Mouse (Mus musculus): Measurements from ENCODE around the gene Sdf4. TPM values are rescaled to one million over a fixed set of nuclear protein-coding genes. Genes with fewer than 3 reads are reported as not detected.

Sdf4 gene
- polyA plus RNA-seq, 1 experiment from 2014 or later, result 138 TPM

GRCm38 (mm10) chr4:156055173-156055572, 62.5 kb downstream of the Sdf4 start:
- H3K36me3 ChIP-seq, result no peaks in the 10 kb centered on the region
- 82% methylated on average over 5 of the region's 5 CpGs for WGBS
- no peak overlapping the region for H3K4me2 ChIP-seq
- H3K9me3 ChIP-seq (replicated peaks), result no peaks in the 10 kb centered on the region
- no peak overlapping the region for H3K4me3 ChIP-seq
- H3K4me1 ChIP-seq (replicated peaks), result peaks cover 21% of the 10 kb centered on the region
- no peak overlapping the region for H3K27ac ChIP-seq (ENCODE audit: poor library complexity, severe bottlenecking)
- no peak overlapping the region for H3K9ac ChIP-seq
- peaks cover 22% of the 10 kb centered on the region; the same call in 1 of the 2 replicates for H3K27me3 ChIP-seq (replicated peaks)
- no peak for ATAC-seq (ENCODE audit: insufficient number of reproducible peaks, low FRiP score)

- ATAC-seq (ENCODE audit: insufficient number of reproducible peaks, low FRiP score), result no peak
- Histone ChIP-seq H3K27me3 (replicated peaks) (peaks cover 22% of the 10 kb centered on the region; the same call in 1 of the 2 replicates), H3K4me3 (no peak overlapping the region), H3K9ac (no peak overlapping the region), H3K4me1 (replicated peaks) (peaks cover 14% of the 10 kb centered on the region), H3K36me3 (no peaks in the 10 kb centered on the region), H3K9me3 (replicated peaks) (no peaks in the 10 kb centered on the region), H3K4me2 (no peak overlapping the region), H3K27ac (ENCODE audit: poor library complexity, severe bottlenecking) (no peak overlapping the region)
- 59% methylated on average over 10 of the region's 10 CpGs for WGBS
Measured at GRCm38 (mm10) chr4:156057702-156058101, 65.0 kb downstream of the Sdf4 start.

DNA sequence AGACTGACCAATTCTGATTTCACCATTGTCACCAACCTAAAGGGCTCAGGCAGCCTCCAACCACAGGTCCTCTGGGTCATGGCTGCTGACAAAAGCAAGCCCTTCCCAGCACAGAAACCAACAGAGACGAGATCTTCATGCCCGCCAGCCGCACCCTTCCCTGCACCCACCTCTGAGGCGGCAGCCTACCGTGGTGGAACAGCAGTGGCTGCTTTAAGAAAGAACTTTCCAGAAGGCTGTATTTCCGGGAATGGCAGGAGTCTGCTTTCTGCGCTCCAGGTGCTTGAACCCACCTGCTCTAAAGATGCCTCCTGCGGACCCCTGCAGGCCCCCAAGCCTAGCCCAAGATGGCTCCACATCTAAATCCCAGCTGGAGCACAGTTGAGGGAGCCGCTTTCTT, 66.2 kb downstream of the Sdf4 start:
- no peak overlapping the region for H3K4me2 ChIP-seq

DNA sequence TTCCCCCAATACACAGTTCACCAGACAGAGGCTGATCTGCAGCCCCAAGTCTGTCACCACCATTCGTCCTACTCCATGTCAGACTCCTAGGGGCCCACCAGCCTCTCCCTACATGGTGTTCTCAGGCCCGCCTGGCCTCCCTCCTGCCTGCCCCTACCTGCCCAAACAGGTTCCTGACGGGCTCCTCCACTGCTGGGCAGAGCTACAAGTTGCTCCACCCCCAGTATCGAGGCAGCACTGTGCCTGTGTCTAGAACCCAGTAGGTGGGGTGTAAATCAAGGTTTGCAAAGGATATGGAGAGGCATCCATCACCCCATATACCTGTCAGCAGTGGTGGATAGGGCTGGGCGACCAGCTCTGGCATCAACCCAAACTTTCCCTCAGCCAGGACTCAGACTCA, 66.6 kb downstream of the Sdf4 start, which contains the start of gene Ttll10:
Ttll10 (minus strand) TSS at position 154 of the 400 bp plus-strand sequence.
- H3K27me3 ChIP-seq (replicated peaks), result peaks cover 22% of the 10 kb centered on the region; the same call in 1 of the 2 replicates
- H3K4me1 ChIP-seq (replicated peaks), result peaks cover 4% of the 10 kb centered on the region; the same call in 1 of the 2 replicates
- 42% methylated on average over 5 of the region's 5 CpGs for WGBS
- no peak within 1 kb of the TSS for H3K9ac ChIP-seq
- H3K27ac ChIP-seq (ENCODE audit: poor library complexity, severe bottlenecking), result no peak within 1 kb of the TSS
- H3K4me2 ChIP-seq, result no peak within 1 kb of the TSS
- H3K36me3 ChIP-seq, result no peaks in the 10 kb centered on the region
- H3K4me3 ChIP-seq, result no peak within 1 kb of the TSS
- H3K9me3 ChIP-seq (replicated peaks), result no peaks in the 10 kb centered on the region
- peak; percentile 24; the same call in 1 of the 2 replicates for ATAC-seq (ENCODE audit: insufficient number of reproducible peaks, low FRiP score)

More for the DNA sequence above, 66.2 kb downstream of the Sdf4 start:
- no peaks in the 10 kb centered on the region for H3K36me3 ChIP-seq
- H3K27ac ChIP-seq (ENCODE audit: poor library complexity, severe bottlenecking), result no peak overlapping the region
- peaks cover 3% of the 10 kb centered on the region for H3K4me1 ChIP-seq (replicated peaks)
- no peak overlapping the region for H3K4me3 ChIP-seq
- H3K9me3 ChIP-seq (replicated peaks), result no peaks in the 10 kb centered on the region
- no peak for ATAC-seq (ENCODE audit: insufficient number of reproducible peaks, low FRiP score)
- H3K9ac ChIP-seq, result no peak overlapping the region
- peaks cover 22% of the 10 kb centered on the region; the same call in 1 of the 2 replicates for H3K27me3 ChIP-seq (replicated peaks)
- WGBS, result 69% methylated on average over 9 of the region's 9 CpGs

DNA sequence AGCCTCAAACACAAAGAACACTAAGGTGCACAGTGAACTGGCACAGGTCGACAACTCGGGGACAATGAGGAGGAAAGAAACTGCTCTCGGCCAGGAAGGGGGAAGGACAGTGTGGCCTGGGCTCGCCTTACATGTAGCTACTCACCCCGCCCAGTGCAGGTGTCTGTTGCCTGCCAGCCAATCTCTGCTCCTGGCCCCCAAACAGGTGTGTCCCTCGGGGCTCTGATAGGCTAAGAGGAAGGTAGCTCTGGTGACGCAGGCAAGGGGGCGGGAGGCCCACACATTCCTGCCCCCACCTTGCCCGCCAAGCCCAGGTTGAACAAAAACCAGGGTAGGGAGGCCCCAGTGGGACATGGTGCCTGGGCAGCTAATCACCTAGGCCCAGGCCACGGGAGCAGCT, 67.0 kb downstream of the Sdf4 start:
- no peak overlapping the region for H3K4me2 ChIP-seq
- H3K36me3 ChIP-seq, result no peaks in the 10 kb centered on the region
- no peak overlapping the region for H3K9ac ChIP-seq
- whole genome bisulfite sequencing, result 27% methylated on average over 10 of the region's 10 CpGs
- H3K27ac ChIP-seq (ENCODE audit: poor library complexity, severe bottlenecking), result no peak overlapping the region
- H3K4me1 ChIP-seq (replicated peaks), result peaks cover 7% of the 10 kb centered on the region; the same call in 1 of the 2 replicates
- no peak overlapping the region for H3K4me3 ChIP-seq
- ATAC-seq (ENCODE audit: insufficient number of reproducible peaks, low FRiP score), result no peak
- H3K27me3 ChIP-seq (replicated peaks), result peaks cover 22% of the 10 kb centered on the region; the same call in 1 of the 2 replicates
- no peaks in the 10 kb centered on the region for H3K9me3 ChIP-seq (replicated peaks)

MicroRNA genes within 50 kb of the gene (microRNA counts, 519-probe panel; counts per million panel counts)
- microRNA mmu-miR-200a, result not detected
- 4,364 counts per million, percentile 42 among the panel's probes with 10 or more counts for microRNA mmu-miR-200b
- 2,457 counts per million, percentile 9 among the panel's probes with 10 or more counts for microRNA mmu-miR-429

Small RNA genes within 50 kb of the gene (microRNA-seq; reads per million reads assigned to microRNA genes)
- gene Mir200a (60.1 reads per million, percentile 45 among the genes with 10 or more reads in this experiment), gene Mir200b (186 reads per million, percentile 60 among the genes with 10 or more reads in this experiment), gene Mir429 (505 reads per million, percentile 73 among the genes with 10 or more reads in this experiment)

Other genes with a start within 250 kb of the Sdf4 start
- gene Atad3a, start 231.8 kb upstream of the Sdf4 start, polyA plus RNA-seq (2016; fragmentation: Nextera tagmentation; extraction: Ambion mirVana), result 102 and 104 TPM in 2 replicates
- gene Vwa1, start 218.2 kb upstream of the Sdf4 start, polyA plus RNA-seq (2016; fragmentation: Nextera tagmentation; extraction: Ambion mirVana), result 1.7 TPM in 2 replicates
- 7.0 and 7.2 TPM in 2 replicates for gene Tmem88b, start 207.0 kb upstream of the Sdf4 start, polyA plus RNA-seq (2016; fragmentation: Nextera tagmentation; extraction: Ambion mirVana)
- not detected in 2 replicates for gene Ankrd65, start 202.4 kb upstream of the Sdf4 start, polyA plus RNA-seq (2016; fragmentation: Nextera tagmentation; extraction: Ambion mirVana)
- 137 and 151 TPM in 2 replicates for gene Mrpl20, start 190.0 kb upstream of the Sdf4 start, polyA plus RNA-seq (2016; fragmentation: Nextera tagmentation; extraction: Ambion mirVana)
- gene Ccnl2, start 180.4 kb upstream of the Sdf4 start, polyA plus RNA-seq (2016; fragmentation: Nextera tagmentation; extraction: Ambion mirVana), result 137 TPM in 2 replicates
- gene Aurkaip1, start 161.6 kb upstream of the Sdf4 start, polyA plus RNA-seq (2016; fragmentation: Nextera tagmentation; extraction: Ambion mirVana), result 128 and 132 TPM in 2 replicates
- gene Mxra8, start 153.2 kb upstream of the Sdf4 start, polyA plus RNA-seq (2016; fragmentation: Nextera tagmentation; extraction: Ambion mirVana), result 50.2 and 62.4 TPM in 2 replicates
- 9.4 and 10.1 TPM in 2 replicates for gene Dvl1, start 145.5 kb upstream of the Sdf4 start, polyA plus RNA-seq (2016; fragmentation: Nextera tagmentation; extraction: Ambion mirVana)
- 0.13 and 0.19 TPM in 2 replicates for gene Tas1r3, start 129.5 kb upstream of the Sdf4 start, polyA plus RNA-seq (2016; fragmentation: Nextera tagmentation; extraction: Ambion mirVana)
- gene Cptp, start 123.4 kb upstream of the Sdf4 start, polyA plus RNA-seq (2016; fragmentation: Nextera tagmentation; extraction: Ambion mirVana), result 9.2 and 10.1 TPM in 2 replicates
- 37.8 and 38.3 TPM in 2 replicates for gene Ints11, start 123.3 kb upstream of the Sdf4 start, polyA plus RNA-seq (2016; fragmentation: Nextera tagmentation; extraction: Ambion mirVana)
- 31.2 and 31.5 TPM in 2 replicates for gene Pusl1, start 101.1 kb upstream of the Sdf4 start, polyA plus RNA-seq (2016; fragmentation: Nextera tagmentation; extraction: Ambion mirVana)
- gene Acap3, start 101.0 kb upstream of the Sdf4 start, polyA plus RNA-seq (2016; fragmentation: Nextera tagmentation; extraction: Ambion mirVana), result 13.8 and 14.2 TPM in 2 replicates
- 101 and 107 TPM in 2 replicates for gene Ube2j2, start 49.0 kb upstream of the Sdf4 start, polyA plus RNA-seq (2016; fragmentation: Nextera tagmentation; extraction: Ambion mirVana)
- 21.1 and 23.8 TPM in 2 replicates for gene C1qtnf12, start 30.6 kb upstream of the Sdf4 start, polyA plus RNA-seq (2016; fragmentation: Nextera tagmentation; extraction: Ambion mirVana)
- 10.3 and 11.0 TPM in 2 replicates for gene B3galt6, start 223 bp upstream of the Sdf4 start, polyA plus RNA-seq (2016; fragmentation: Nextera tagmentation; extraction: Ambion mirVana)
- gene Tnfrsf4, start 21.0 kb downstream of the Sdf4 start, polyA plus RNA-seq (2016; fragmentation: Nextera tagmentation; extraction: Ambion mirVana), result 0.37 TPM in 1 of 2 replicates, not detected in the other
- gene Tnfrsf18, start 33.3 kb downstream of the Sdf4 start, polyA plus RNA-seq (2016; fragmentation: Nextera tagmentation; extraction: Ambion mirVana), result 1.9 and 2.1 TPM in 2 replicates
- gene Ttll10, start 66.5 kb downstream of the Sdf4 start, polyA plus RNA-seq (2016; fragmentation: Nextera tagmentation; extraction: Ambion mirVana), result 0.14 and 0.24 TPM in 2 replicates
- 22.1 and 23.7 TPM in 2 replicates for gene 9430015G10Rik, start 117.1 kb downstream of the Sdf4 start, polyA plus RNA-seq (2016; fragmentation: Nextera tagmentation; extraction: Ambion mirVana)
- 0.28 and 0.33 TPM in 2 replicates for gene Rnf223, start 137.6 kb downstream of the Sdf4 start, polyA plus RNA-seq (2016; fragmentation: Nextera tagmentation; extraction: Ambion mirVana)
- gene Agrn, start 204.6 kb downstream of the Sdf4 start, polyA plus RNA-seq (2016; fragmentation: Nextera tagmentation; extraction: Ambion mirVana), result 69.5 and 81.5 TPM in 2 replicates
- gene Isg15, start 207.9 kb downstream of the Sdf4 start, polyA plus RNA-seq (2016; fragmentation: Nextera tagmentation; extraction: Ambion mirVana), result 1.8 and 2.8 TPM in 2 replicates
- gene AW011738, start 210.4 kb downstream of the Sdf4 start, polyA plus RNA-seq (2016; fragmentation: Nextera tagmentation; extraction: Ambion mirVana), result 3.4 and 4.3 TPM in 2 replicates
- 1.3 and 1.6 TPM in 2 replicates for gene Perm1, start 223.0 kb downstream of the Sdf4 start, polyA plus RNA-seq (2016; fragmentation: Nextera tagmentation; extraction: Ambion mirVana)
- 18.0 and 18.2 TPM in 2 replicates for gene Plekhn1, start 242.0 kb downstream of the Sdf4 start, polyA plus RNA-seq (2016; fragmentation: Nextera tagmentation; extraction: Ambion mirVana)
- gene Noc2l, start 243.1 kb downstream of the Sdf4 start, polyA plus RNA-seq (2016; fragmentation: Nextera tagmentation; extraction: Ambion mirVana), result 49.3 and 54.7 TPM in 2 replicates

Data from heart, embryonic 12.5 days (tissue).